Mouse (Mus musculus) testis, adult 2 months (tissue): ENCODE measurements at regions not wholly inside any gene's neighbourhood (a gene's known extent, or its start where the extent isn't known, plus 50 kb on each side); places are given as distances from the start of the nearest gene placed in this dataset.

Experiments used
- H3K27ac ChIP-seq: fragments of 200-500 bp; 2 replicates; pipeline ENCODE4 v1.5.1; 2012; ENCODE audit warnings: low read depth, low read length; ENCODE audit not compliant: control insufficient read depth, insufficient read depth
- H3K27me3 ChIP-seq: fragments of 200-500 bp; 2 replicates; pipeline ENCODE4 v1.6.1; 2012; ENCODE audit warnings: mild to moderate bottlenecking, low read length, moderate library complexity; ENCODE audit not compliant: control insufficient read depth, insufficient read depth
- H3K36me3 ChIP-seq: fragments of 200-500 bp; 2 replicates; pipeline ENCODE4 v1.6.1; 2012; ENCODE audit warnings: mild to moderate bottlenecking, low read length; ENCODE audit not compliant: control insufficient read depth, insufficient read depth
- H3K4me1 ChIP-seq: fragments of 200-500 bp; 2 replicates; pipeline ENCODE4 v1.6.1; 2012; ENCODE audit warnings: low read length; ENCODE audit not compliant: control insufficient read depth, insufficient read depth
- H3K4me3 ChIP-seq: fragments of 200-500 bp; 2 replicates; pipeline ENCODE4 v1.5.1; 2012; ENCODE audit warnings: low read depth, mild to moderate bottlenecking, low read length, moderate library complexity, mixed read lengths; ENCODE audit not compliant: control insufficient read depth
- CTCF ChIP-seq: fragments of 200-500 bp; IDR thresholded peaks from 2 replicates; pipeline ENCODE4 v1.5.1; 2012; ENCODE audit warnings: low read depth, mild to moderate bottlenecking, inconsistent platforms, low read length, moderate library complexity; ENCODE audit not compliant: control insufficient read depth, insufficient read depth, insufficient replicate concordance
- POLR2A ChIP-seq: fragments of 200-500 bp; IDR thresholded peaks from 2 replicates; pipeline ENCODE4 v1.6.1; 2012; ENCODE audit warnings: low read depth, mild to moderate bottlenecking, inconsistent platforms, low read length, moderate library complexity; ENCODE audit not compliant: control insufficient read depth

DNA sequence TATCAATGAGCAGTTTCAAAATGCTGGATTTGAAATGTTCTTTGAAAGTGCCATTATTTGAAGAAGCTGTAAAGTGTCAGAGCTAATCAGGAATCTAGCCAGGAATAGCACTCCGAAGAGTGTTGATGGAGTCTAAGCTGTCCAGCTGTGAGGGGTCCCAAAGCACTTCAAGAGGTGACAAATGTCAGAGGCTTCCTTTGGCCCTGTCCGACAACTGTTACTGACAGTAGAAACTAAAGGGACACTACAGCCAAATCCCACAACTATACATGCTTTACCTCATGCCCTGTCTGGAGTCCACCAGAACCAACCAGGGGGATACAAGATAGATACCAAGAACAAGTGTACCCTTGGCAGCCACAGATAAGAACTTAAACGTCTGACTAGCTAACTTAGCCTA lies 420.4 kb downstream of the Meis1 start:
- no peak overlapping the region for H3K27ac ChIP-seq
- no peaks in the 10 kb centered on the region for H3K36me3 ChIP-seq
- no peaks in the 10 kb centered on the region for H3K27me3 ChIP-seq
- no peak overlapping the region for H3K4me3 ChIP-seq
- TF ChIP-seq CTCF (no peak), POLR2A (no peak)
- no peaks in the 10 kb centered on the region for H3K4me1 ChIP-seq

DNA sequence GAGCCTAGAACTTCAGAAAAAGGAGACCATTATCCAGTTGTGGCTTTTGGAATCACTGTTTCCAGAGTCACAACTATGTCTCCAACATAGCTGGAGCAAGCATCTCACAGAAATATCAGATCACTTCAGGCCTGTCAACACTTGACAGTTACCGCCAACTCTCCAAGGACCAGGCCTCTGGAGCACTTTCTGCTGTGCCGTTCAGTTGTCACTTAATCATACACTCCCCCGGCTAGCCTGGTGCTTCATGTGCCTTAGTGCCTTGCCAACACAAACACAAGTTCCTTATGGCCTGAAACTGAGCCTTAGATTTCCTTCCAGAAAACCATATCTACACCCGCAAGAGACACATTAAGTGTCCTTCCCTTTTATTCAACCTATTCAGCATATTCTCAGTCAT lies 421.8 kb downstream of the Meis1 start:
- TF ChIP-seq POLR2A (no peak), CTCF (no peak)
- Histone ChIP-seq H3K4me3 (no peak overlapping the region), H3K27me3 (no peaks in the 10 kb centered on the region), H3K27ac (no peak overlapping the region), H3K4me1 (no peaks in the 10 kb centered on the region), H3K36me3 (no peaks in the 10 kb centered on the region)

DNA sequence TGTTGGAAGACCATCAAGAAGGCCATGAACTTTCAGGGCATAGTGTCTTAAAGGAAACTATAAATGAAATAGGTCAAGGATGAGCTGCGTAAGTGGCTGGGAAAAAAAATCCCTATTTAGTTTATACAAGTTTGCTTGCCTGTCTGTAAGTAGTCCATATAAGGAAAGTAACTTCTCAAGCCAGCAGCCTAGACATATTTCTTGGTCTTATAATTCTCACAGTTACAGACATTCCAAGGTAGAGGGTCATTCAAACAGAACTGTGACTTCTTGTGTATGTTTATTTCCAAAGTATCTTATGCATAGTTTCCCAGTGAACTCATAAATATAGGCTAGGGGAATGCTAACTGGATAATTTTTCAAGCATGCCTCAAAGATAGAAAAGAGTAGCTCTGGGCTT lies 428.3 kb downstream of the Meis1 start:
- no peak overlapping the region for H3K4me3 ChIP-seq
- TF ChIP-seq POLR2A, result no peak
- TF ChIP-seq CTCF, result no peak
- no peaks in the 10 kb centered on the region for H3K4me1 ChIP-seq
- no peaks in the 10 kb centered on the region for H3K27me3 ChIP-seq
- H3K27ac ChIP-seq, result no peak overlapping the region
- no peaks in the 10 kb centered on the region for H3K36me3 ChIP-seq

DNA sequence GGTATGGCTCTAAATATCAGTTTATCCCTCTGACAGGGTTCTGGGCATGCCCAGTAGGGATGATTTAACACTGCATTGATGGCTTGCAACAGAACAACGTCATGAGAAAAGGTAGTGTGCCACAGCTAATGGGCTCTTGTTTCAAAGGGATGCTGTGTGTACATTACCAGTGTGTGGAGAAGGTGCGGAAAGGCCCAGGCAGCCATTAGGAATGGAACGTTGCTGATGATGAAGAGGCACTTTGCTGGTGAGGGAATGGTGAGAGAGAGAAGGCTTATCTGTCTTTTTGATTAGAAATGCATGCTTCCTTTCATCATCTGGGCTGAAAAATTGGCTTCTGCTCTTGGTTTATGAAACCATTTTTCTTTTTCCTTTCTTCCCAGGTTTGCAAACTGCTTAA lies 432.3 kb downstream of the Meis1 start:
- Histone ChIP-seq H3K27me3 (no peaks in the 10 kb centered on the region), H3K27ac (no peak overlapping the region), H3K4me3 (no peak overlapping the region), H3K4me1 (no peaks in the 10 kb centered on the region), H3K36me3 (no peaks in the 10 kb centered on the region)
- TF ChIP-seq POLR2A, result no peak
- no peak for TF ChIP-seq CTCF

- Histone ChIP-seq H3K27me3 (no peaks in the 10 kb centered on the region), H3K4me1 (no peaks in the 10 kb centered on the region), H3K36me3 (no peaks in the 10 kb centered on the region), H3K27ac (no peak overlapping the region), H3K4me3 (no peak overlapping the region)
- no peak for TF ChIP-seq CTCF
- TF ChIP-seq POLR2A, result no peak
Observed at GRCm38 (mm10) chr11:18585031-18585430, 433.8 kb downstream of the Meis1 start.

DNA sequence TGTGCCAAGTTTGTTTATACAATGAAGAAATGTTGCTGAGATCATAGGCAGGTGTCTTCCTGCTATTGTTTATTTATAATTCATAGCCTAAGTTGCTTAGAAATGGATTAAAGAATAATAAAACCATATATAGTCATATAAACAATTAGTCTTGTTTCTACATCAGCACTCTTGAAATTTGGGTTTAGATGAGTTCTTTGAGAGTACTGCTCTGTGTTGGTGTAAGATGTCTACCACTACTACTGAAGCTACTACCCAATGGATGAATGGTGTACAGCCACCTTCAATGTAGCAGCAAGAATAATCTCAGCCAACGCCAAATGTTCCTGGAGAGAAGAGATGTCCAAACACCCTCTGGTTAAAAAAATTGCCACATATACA lies 436.0 kb downstream of the Meis1 start:
- Histone ChIP-seq H3K36me3 (no peaks in the 10 kb centered on the region), H3K4me3 (no peak overlapping the region), H3K27me3 (no peaks in the 10 kb centered on the region), H3K4me1 (no peaks in the 10 kb centered on the region), H3K27ac (no peak overlapping the region)
- no peak for TF ChIP-seq CTCF
- no peak for TF ChIP-seq POLR2A

- no peak overlapping the region for H3K27ac ChIP-seq
- TF ChIP-seq CTCF (no peak), POLR2A (no peak)
- no peaks in the 10 kb centered on the region for H3K36me3 ChIP-seq
- no peaks in the 10 kb centered on the region for H3K27me3 ChIP-seq
- no peak overlapping the region; the same call in 1 of the 2 replicates for H3K4me3 ChIP-seq
- H3K4me1 ChIP-seq, result no peaks in the 10 kb centered on the region
Observed at GRCm38 (mm10) chr11:18581997-18582780, 436.6 kb downstream of the Meis1 start.
